Mouse (Mus musculus) gastrocnemius, adult 2 months (tissue): ENCODE results near the gene Neurog2. TPM values are rescaled to one million over a fixed set of nuclear protein-coding genes. Genes with fewer than 3 reads are reported as not detected.

Experiments used
- DNase-seq: peaks from one replicate; pipeline ENCODE4 v3.0.0; 2022
- H3K27ac ChIP-seq: fragments of 200-600 bp; 2 replicates; pipeline ENCODE4 v1.8.1; 2022; ENCODE audit warnings: mild to moderate bottlenecking
- H3K4me3 ChIP-seq: fragments of 200-600 bp; 2 replicates; pipeline ENCODE4 v1.8.1; 2022; ENCODE audit warnings: mild to moderate bottlenecking, moderate library complexity
- CTCF ChIP-seq: fragments of 200-600 bp; IDR thresholded peaks from 2 replicates; pipeline ENCODE4 v1.8.1; 2022; ENCODE audit warnings: antibody characterized with exemption, mild to moderate bottlenecking, moderate library complexity
- intact Hi-C: fragments of 180-260 bp; cut with DNase I; formaldehyde crosslinking; loops from one replicate; pipeline ENCODE4 v1.15.1; 2025
- long read RNA-seq, 2 experiments: library from polyadenylated mRNA; stranded (forward); transcript quantifications; one replicate each; pipeline ENCODE4 v2.0.0; 2021
- total RNA-seq, 2 experiments: library from RNA; stranded (reverse); gene quantifications; 2 replicates each; pipeline ENCODE4 v1.2.3; 2021

Neurog2 gene
- total RNA-seq: not detected
- long read RNA-seq, experiment 1: 0 reads
- long read RNA-seq, experiment 2: 0 reads

DNA sequence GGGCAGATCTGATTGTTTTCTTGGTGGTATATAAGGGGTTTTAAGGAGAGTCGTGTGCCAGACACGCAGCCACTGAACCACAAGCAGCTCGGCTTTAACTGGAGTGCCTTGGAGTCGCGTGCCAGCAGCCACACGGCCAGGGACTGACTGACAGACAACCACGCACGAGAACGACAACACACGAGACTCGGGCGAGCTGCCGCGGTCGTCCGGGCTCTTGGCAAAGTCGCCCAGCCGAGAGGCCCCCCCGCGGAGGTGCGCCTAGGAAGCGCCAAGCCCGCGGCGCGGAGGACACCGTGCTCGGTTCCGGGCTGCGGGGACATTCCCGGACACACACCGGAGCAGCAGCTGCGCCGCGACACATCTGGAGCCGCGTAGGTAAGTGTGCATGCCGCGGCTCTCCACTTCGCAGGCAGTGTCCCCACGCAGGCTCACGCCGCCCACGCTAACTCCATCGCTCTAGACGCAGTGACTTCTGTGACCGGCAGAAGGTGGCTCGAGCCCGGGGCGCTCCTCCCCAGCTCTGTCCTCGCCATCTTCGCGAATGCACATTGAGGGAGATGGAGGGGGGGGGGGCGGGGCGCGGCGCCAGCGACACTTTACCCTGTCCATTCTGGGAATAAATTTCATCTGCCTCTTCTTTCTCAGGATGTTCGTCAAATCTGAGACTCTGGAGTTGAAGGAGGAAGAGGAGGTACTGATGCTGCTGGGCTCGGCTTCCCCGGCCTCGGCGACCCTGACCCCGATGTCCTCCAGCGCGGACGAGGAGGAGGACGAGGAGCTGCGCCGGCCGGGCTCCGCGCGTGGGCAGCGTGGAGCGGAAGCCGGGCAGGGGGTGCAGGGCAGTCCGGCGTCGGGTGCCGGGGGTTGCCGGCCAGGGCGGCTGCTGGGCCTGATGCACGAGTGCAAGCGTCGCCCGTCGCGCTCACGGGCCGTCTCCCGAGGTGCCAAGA lies at the start of gene Neurog2:
Gene Neurog2, plus strand, starts transcription at position 56 of the 953 bp plus-strand sequence.
- no peak within 1 kb of the TSS for H3K27ac ChIP-seq
- peak within 1 kb of the TSS; percentile 75 for H3K4me3 ChIP-seq
- peak; percentile 36 for DNase-seq
- no peak for TF ChIP-seq CTCF
- intact Hi-C loops: no loop called here

DNA sequence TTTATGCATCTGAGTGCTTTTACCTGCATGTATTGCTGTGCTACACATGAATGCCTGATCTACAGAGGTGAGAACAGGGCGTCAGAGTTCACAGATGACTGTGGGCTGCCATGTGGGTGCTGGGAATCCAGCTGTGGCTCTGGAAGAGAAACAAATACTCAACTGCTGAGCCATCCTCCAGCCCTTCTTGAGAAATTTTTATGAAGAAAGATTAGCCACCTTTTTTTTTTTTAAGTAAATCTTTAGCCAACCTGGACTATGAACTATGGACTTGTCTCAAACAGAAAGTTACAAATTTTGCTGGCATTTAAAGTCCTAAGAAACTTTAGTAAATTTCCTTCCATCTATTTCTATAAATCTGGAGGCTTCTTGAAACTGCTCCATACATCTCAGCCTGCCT lies 35.8 kb upstream of the Neurog2 start:
- H3K4me3 ChIP-seq: no peak overlapping the region
- DNase-seq: no peak
- TF ChIP-seq CTCF: no peak
- intact Hi-C loops: no loop called here
- H3K27ac ChIP-seq: no peak overlapping the region

DNA sequence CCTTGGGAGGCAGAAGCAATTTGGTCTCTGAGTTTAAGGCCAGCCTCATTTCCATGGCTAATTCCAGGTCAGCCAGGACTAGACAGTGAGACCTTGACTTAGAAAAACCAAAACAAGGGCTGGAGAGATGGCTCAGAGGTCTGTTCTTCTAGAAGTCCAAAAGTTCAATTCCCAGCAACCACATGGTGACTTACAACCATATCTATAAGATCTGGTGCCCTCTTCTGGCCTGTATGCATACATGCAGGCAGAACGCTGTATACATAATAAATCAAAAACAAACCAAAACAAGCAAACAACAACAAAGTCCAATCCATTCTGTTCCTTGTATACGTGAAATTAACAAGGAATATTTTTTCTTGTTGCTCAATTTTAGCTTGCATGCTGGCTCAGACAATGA lies 24.8 kb upstream of the Neurog2 start:
- intact Hi-C loops: no loop called here
- Histone ChIP-seq H3K4me3 (no peak overlapping the region), H3K27ac (no peak overlapping the region)
- peak; percentile 53 for TF ChIP-seq CTCF
- no peak for DNase-seq

DNA sequence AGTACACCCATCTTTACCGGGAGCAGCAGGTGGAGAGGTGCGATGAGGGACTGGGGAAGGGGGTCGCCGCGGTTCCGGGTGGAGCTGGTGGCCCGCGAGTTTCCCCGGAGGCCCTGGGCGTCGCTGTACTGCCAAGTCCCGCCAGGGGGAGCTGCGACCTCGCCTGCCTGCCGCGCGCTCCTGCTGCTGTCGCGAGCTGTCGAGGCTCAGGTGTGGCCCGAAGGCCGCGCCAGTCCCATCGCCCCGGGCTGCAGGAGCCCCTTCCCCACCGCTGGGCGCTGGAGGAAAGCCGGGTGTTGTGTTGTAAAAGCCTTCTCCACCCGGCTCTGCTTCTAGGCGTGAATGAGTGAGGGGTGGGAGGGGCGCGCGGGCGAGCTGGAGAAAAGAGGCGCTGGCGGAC lies 7.6 kb upstream of the Neurog2 start:
- Histone ChIP-seq H3K4me3 (peak overlapping the region; percentile 57), H3K27ac (no peak overlapping the region)
- peak; percentile 72 for DNase-seq
- TF ChIP-seq CTCF: peak; percentile 92
- intact Hi-C loops: loop anchor here (2.0 kb wide), 2 partner anchors 134 to 324 kb away; no protein-coding TSS in a partner anchor

DNA sequence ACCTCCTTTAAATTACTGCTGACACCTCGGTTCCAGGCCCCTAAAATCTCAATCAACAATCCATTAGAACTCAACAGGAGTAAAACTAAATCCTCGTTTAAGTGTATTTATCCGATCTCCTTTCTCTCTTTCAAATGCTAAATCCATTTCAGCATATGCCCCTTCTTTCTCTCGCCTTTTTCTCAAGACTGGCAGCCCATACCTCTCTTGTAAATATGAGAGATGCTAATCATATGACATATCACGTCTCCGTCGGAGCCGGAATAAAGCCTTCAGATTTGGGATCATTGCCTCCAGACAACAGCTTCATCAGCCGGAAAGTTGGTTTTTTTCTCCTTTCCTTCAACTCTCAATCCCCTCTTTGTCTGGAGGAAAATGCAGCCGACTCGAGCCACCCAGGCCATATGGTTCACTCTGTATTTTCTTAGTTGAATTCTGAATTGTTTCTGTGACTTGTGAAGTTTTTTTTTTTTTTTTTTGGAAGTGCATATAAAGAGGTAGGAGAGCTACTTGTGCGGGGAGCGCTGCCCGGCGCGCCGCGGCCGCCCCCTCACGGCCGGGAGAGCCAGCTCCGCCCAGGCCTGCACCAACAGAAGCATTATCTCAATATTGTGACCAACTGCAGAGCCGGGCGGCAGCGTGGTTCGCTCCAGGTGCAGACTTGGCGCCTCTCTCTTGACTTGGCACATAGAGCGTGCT lies 7.1 kb upstream of the Neurog2 start:
- peak overlapping the region; percentile 57 for H3K4me3 ChIP-seq

DNA sequence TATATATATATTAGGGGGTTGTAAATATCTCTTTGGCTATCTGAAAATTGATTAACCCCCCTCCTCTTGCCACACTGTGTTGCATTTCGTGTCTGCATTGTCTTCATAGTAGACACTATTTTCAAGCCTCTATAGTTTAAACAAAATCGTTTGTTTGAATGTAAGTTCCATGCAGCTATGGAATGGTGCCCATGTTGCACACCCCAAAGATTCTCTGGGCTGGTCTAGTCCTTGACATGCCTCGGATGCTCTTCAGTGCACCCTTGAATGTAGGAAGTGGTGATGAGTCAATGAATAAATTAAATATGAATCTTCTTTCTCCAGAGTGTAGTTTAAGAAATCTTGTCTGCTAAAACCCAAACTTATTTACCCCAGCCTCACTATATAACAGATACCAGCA lies 6.4 kb upstream of the Neurog2 start:
- intact Hi-C loops: no loop called here
- Histone ChIP-seq H3K4me3 (no peak overlapping the region), H3K27ac (no peak overlapping the region)
- no peak for DNase-seq
- no peak for TF ChIP-seq CTCF

More for the DNA sequence above, 7.1 kb upstream of the Neurog2 start:
- TF ChIP-seq CTCF: no peak
- H3K27ac ChIP-seq: no peak overlapping the region
- intact Hi-C loops: loop anchor here (2.0 kb wide), 2 partner anchors 133 to 323 kb away; no protein-coding TSS in a partner anchor
- peak; percentile 22 for DNase-seq

DNA sequence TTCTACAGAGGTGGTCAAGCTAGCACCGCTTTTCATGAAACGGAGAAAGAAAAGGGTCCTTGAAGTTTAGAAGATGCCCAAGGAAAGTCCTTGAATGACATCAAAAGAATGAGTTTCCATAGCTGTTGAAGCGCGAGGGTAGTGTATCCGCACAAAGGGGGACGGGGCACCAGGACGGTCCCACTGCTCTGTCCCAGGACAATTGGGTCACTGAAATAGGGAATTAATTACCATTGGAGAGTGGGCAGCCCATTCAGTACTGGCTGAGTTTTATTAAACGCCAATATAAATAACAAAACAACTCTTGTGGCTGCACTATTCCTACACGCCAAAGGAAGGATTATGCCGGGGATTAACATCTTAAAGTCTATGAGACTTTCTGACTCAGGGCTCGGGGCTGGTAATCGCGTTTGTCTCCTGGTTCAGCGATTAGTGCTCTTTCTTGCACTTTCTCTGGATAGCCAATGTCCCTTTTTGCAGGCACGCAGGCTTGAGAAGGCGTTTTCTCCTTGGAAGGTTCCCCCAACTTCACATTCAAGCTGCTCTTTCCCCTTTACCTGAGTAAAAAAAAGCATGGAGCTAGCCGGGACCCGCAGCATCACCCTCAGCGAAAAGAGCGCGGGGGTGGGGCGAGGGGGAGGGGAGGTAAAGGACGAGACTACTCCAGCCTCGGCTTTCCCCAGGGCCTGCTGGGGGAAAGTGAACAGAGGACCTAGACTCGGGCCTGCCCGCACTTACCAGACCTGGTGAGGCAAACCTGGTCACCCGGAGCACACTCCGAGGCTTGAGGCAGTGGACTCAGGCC lies 5.6 kb upstream of the Neurog2 start:
- intact Hi-C loops: no loop called here
- TF ChIP-seq CTCF: no peak
- no peak overlapping the region for H3K27ac ChIP-seq
- H3K4me3 ChIP-seq: no peak overlapping the region
- DNase-seq: no peak

DNA sequence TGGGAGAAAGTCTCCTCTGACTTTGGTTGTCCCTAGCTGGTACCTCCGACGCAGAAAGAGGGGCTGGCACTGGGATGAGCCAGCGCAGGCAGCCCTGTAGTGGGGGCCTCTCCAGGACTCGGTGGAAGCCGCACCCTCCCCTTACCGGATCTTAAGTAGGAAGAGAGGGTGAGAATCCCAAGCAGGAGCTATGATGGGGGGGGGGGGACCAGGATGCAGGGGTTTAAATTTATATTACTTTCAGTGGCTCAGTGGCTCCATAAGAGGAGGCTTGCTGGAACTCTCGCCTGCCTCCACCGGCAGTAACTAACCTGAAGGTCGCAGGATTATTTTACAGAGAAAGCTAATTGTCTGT lies 5.0 kb upstream of the Neurog2 start:
- Histone ChIP-seq H3K4me3 (no peak overlapping the region), H3K27ac (no peak overlapping the region)
- no peak for TF ChIP-seq CTCF
- intact Hi-C loops: no loop called here
- DNase-seq: no peak

DNA sequence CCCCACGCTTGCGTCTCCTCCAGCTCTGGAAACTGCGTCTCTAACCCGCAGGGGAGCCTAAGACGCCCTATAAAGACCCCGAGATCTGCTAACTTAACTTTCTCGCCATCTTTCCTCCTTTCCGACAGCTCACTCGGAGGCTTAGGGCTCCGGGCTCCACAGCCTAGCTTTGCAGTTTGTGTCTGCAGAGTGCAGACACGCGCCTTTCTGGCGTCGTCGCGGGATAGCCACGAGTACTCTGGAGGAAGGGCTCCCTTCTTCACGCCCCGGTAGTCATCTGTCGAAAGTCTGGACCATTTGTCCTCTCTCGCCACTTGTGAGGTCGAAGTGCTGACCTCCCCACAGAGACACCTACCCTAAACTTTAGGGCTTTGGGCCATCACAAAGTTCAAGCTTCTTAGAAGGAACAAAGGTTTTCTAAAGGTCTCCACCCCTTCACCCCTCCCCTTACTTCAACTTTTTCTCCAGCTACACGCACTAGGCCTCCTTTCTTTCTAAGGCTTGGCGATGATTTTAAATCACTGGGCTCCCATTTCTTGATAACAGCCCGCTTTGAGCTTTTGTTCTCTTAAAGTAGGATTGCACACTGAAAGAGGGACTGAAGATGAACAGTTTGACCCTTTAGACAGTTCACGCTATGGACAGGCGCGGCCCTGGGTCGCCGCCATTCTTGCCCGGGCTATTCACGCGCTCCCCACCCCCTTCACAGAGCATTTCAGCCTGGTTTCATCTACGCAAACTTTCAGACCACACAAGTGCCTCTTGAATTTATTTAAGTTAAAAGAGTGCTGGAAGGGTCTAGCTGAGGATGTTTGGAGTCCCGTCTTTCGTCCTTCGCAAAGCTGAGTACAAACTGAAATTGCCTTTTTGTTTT lies 4.4 kb upstream of the Neurog2 start:
- Histone ChIP-seq H3K27ac (no peak overlapping the region), H3K4me3 (no peak overlapping the region)
- no peak for TF ChIP-seq CTCF
- DNase-seq: no peak
- intact Hi-C loops: no loop called here

DNA sequence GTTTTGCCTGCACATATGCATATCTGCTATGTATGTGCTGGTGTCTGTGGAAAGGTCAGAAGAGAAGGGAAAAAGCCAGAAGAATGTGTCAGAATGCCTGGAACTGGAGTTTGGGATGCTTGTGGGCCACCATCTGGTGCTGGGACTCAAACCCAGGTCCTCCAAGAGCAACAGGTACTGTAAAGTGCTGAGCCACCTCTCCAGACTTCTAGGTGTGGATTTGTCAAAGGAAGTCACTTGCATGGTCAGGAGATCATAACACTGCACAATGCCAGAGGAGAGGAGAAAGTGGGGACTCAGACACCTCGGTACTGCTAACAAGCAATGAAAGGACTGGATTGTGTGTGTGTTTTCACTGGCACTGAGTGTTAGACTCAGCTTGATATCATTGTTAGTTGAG lies 2.7 kb upstream of the Neurog2 start:
- no peak for TF ChIP-seq CTCF
- Histone ChIP-seq H3K27ac (no peak overlapping the region), H3K4me3 (no peak overlapping the region)
- no peak for DNase-seq
- intact Hi-C loops: no loop called here

DNA sequence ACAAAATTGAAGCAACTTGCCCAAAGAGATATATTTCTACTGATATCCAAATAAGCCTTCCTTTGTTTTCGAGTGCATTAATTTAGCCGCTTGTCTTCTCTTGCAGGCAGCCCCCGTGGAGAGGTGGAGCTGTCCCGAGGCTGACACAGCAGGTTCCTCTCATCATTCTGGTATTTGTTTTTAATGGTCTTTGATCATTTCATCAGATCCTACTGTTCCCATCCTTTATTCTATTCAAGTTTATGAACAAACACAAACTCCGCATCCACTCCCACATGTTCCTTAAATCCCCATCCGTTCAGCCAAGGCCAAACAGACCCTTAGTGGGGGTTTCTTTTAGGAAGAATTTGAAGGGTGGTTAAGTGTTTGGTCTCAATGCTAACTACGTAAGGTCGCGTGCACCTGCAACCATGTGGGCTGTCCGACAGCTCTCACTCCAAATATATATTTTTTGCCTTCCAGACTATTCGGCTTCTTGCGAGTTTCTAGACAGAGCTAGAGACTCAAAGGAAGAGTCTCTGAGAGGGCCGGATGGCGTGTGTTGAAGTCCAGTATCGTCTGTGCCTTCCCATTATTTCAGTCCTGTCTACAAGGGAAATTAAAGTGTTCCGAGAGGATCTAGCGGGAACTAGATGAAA lies 2.1 kb upstream of the Neurog2 start:
- Histone ChIP-seq H3K27ac (no peak overlapping the region), H3K4me3 (no peak overlapping the region)
- DNase-seq: no peak
- intact Hi-C loops: no loop called here
- no peak for TF ChIP-seq CTCF
